Mouse (Mus musculus) embryonic stem cell, embryonic (primary cell): ENCODE results near the gene Nid2.

Source experiments
- CTCF ChIA-PET, 4 experiments: fragments of 300-600 bp in 2 of 4; fragments of 350-600 bp in 2 of 4; sonication (Branson Sonifier 250); formaldehyde crosslinking; loops; one replicate each; lab custom pipeline; 2022; ENCODE audit warnings: inconsistent platforms in 2 of 4; lab: Charles Lee
- POLR2A ChIA-PET, 4 experiments: fragments of 300-600 bp in 2 of 4; fragments of 350-600 bp in 2 of 4; sonication (Branson Sonifier 250); formaldehyde crosslinking; loops; one replicate each; lab custom pipeline; 2022; ENCODE audit warnings: antibody characterized with exemption in 4 of 4, inconsistent platforms in 1 of 4; lab: Charles Lee

Gene Nid2

GRCm38 (mm10) chr14:19737568-19737967, 13.5 kb upstream of the Nid2 start:
- ChIA-PET CTCF (no interaction called here), POLR2A (interaction anchor here in 1 of 4 experiments (1.1 kb wide), 1 partner anchor 12 kb away, joined by 3 read pairs; no protein-coding TSS in a partner anchor)

GRCm38 (mm10) chr14:19738094-19738843, 12.8 kb upstream of the Nid2 start:
- POLR2A ChIA-PET, result interaction anchor here in 2 of 4 experiments (0.5 to 1.1 kb wide), 4 partner anchors 11 to 438 kb away, joined by 3 to 8 read pairs (median 3); partner anchors contain the start of gene Nid2 (in 1 of the 2)
- CTCF ChIA-PET, result interaction anchor here in 1 of 4 experiments (0.7 kb wide), 1 partner anchor 86 kb away, joined by 4 read pairs; no protein-coding TSS in a partner anchor

- CTCF ChIA-PET, result no interaction called here
- POLR2A ChIA-PET, result interaction anchor here in 3 of 4 experiments (1.2 to 4.1 kb wide), 3 partner anchors 11 to 12 kb away, joined by 3 to 24 read pairs (median 21); partner anchors contain the start of gene Nid2 (in 3 of the 3)
Measured at GRCm38 (mm10) chr14:19739416-19740146, 11.5 kb upstream of the Nid2 start.

- POLR2A ChIA-PET, result interaction anchor here in 3 of 4 experiments (1.2 to 4.1 kb wide), 3 partner anchors 10 to 11 kb away, joined by 3 to 24 read pairs (median 21); partner anchors contain the start of gene Nid2 (in 3 of the 3)
- CTCF ChIA-PET, result no interaction called here
Measured at GRCm38 (mm10) chr14:19740147-19740738, 10.8 kb upstream of the Nid2 start.

GRCm38 (mm10) chr14:19744876-19745275, 6.2 kb upstream of the Nid2 start:
- CTCF ChIA-PET, result no interaction called here
- POLR2A ChIA-PET, result interaction anchor here in 2 of 4 experiments (0.7 to 24.3 kb wide), 7 partner anchors 10 to 338 kb away, joined by 3 to 518 read pairs (median 4); no protein-coding TSS in a partner anchor

- CTCF ChIA-PET, result interaction anchor here in 2 of 4 experiments (1.1 to 1.2 kb wide), 2 partner anchors 31 to 37 kb away, joined by 3 to 5 read pairs; no protein-coding TSS in a partner anchor
- POLR2A ChIA-PET, result interaction anchor here in 3 of 4 experiments (0.6 to 24.3 kb wide), 8 partner anchors 10 to 115 kb away, joined by 3 to 518 read pairs (median 3); no protein-coding TSS in a partner anchor
Measured at GRCm38 (mm10) chr14:19746232-19746631, 4.8 kb upstream of the Nid2 start.

GRCm38 (mm10) chr14:19746731-19747130, 4.3 kb upstream of the Nid2 start:
- ChIA-PET POLR2A (interaction anchor here in 3 of 4 experiments (0.5 to 24.3 kb wide), 10 partner anchors 9 to 115 kb away, joined by 3 to 518 read pairs (median 3); no protein-coding TSS in a partner anchor), CTCF (interaction anchor here in 3 of 4 experiments (0.5 to 1.2 kb wide), 3 partner anchors 30 to 71 kb away, joined by 3 to 5 read pairs (median 3); no protein-coding TSS in a partner anchor)

GRCm38 (mm10) chr14:19749743-19750142, 1.3 kb upstream of the Nid2 start:
- ChIA-PET CTCF (interaction anchor here in 3 of 4 experiments (0.6 to 3.9 kb wide), 5 partner anchors 26 to 403 kb away, joined by 4 to 22 read pairs (median 6); no protein-coding TSS in a partner anchor), POLR2A (interaction anchor here in 3 of 4 experiments (0.6 to 24.3 kb wide), 45 partner anchors 9 to 1731 kb away, joined by 3 to 518 read pairs (median 9); partner anchors contain the start of genes Gng2 (in 2 of the 3), Ecd (in 1 of the 3), Fam149b (in 1 of the 3) and Kat6b (in 1 of the 3))

GRCm38 (mm10) chr14:19750411-19751024, 547 bp upstream of the Nid2 start:
- ChIA-PET POLR2A (interaction anchor here (0.6 to 24.3 kb wide), 112 partner anchors 9 to 1730 kb away, joined by 3 to 518 read pairs (median 5); partner anchors contain the start of genes Gng2 (in 2 of the 4), Kcnk5 (in 2 of the 4), Ecd (in 1 of the 4) and Fam149b (in 1 of the 4)), CTCF (interaction anchor here (0.6 to 3.9 kb wide), 10 partner anchors 26 to 317 kb away, joined by 3 to 22 read pairs (median 5); no protein-coding TSS in a partner anchor)

- ChIA-PET CTCF (interaction anchor here in 3 of 4 experiments (0.7 to 3.9 kb wide), 6 partner anchors 10 to 315 kb away, joined by 3 to 22 read pairs (median 4); no protein-coding TSS in a partner anchor), POLR2A (interaction anchor here in 3 of 4 experiments (0.6 to 24.3 kb wide), 41 partner anchors 7 to 586 kb away, joined by 3 to 518 read pairs (median 12); partner anchors contain the start of genes Rtraf (in 2 of the 3), Gng2 (in 1 of the 3) and Kcnk5 (in 1 of the 3))
Measured at GRCm38 (mm10) chr14:19752276-19752675, 1.2 kb downstream of the Nid2 start.

GRCm38 (mm10) chr14:19759277-19760193, 8.5 kb downstream of the Nid2 start:
- CTCF ChIA-PET, result interaction anchor here in 2 of 4 experiments (0.6 to 1.4 kb wide), 3 partner anchors 12 to 57 kb away, joined by 3 read pairs; no protein-coding TSS in a partner anchor
- POLR2A ChIA-PET, result interaction anchor here (0.6 to 24.8 kb wide), 17 partner anchors 2 to 424 kb away, joined by 3 to 518 read pairs (median 4); partner anchors contain the start of gene Nid2 (in 3 of the 4)

GRCm38 (mm10) chr14:19760721-19761120, 9.7 kb downstream of the Nid2 start:
- ChIA-PET CTCF (interaction anchor here in 2 of 4 experiments (0.5 to 1.2 kb wide), 2 partner anchors 17 to 1212 kb away, joined by 3 to 4 read pairs; no protein-coding TSS in a partner anchor), POLR2A (interaction anchor here in 3 of 4 experiments (0.6 to 24.8 kb wide), 12 partner anchors 4 to 423 kb away, joined by 3 to 518 read pairs (median 16); partner anchors contain the start of gene Nid2 (in 3 of the 3))

- ChIA-PET CTCF (interaction anchor here in 2 of 4 experiments (0.6 to 1.4 kb wide), 2 partner anchors 10 to 92 kb away, joined by 3 read pairs; no protein-coding TSS in a partner anchor), POLR2A (interaction anchor here in 3 of 4 experiments (0.9 to 24.8 kb wide), 10 partner anchors 5 to 53 kb away, joined by 3 to 518 read pairs (median 12); partner anchors contain the start of gene Nid2 (in 3 of the 3))
Measured at GRCm38 (mm10) chr14:19762014-19762413, 10.9 kb downstream of the Nid2 start.

- ChIA-PET CTCF (interaction anchor here in 1 of 4 experiments (0.9 kb wide), 1 partner anchor 13 kb away, joined by 3 read pairs; no protein-coding TSS in a partner anchor), POLR2A (interaction anchor here in 3 of 4 experiments (1.9 to 24.8 kb wide), 5 partner anchors 6 to 52 kb away, joined by 5 to 518 read pairs (median 324); partner anchors contain the start of gene Nid2 (in 3 of the 3))
Measured at GRCm38 (mm10) chr14:19763527-19763926, 12.5 kb downstream of the Nid2 start.

- ChIA-PET POLR2A (interaction anchor here in 3 of 4 experiments (0.5 to 24.8 kb wide), 7 partner anchors 5 to 354 kb away, joined by 3 to 518 read pairs (median 16); partner anchors contain the start of gene Nid2 (in 3 of the 3)), CTCF (interaction anchor here in 1 of 4 experiments (0.9 kb wide), 1 partner anchor 12 kb away, joined by 3 read pairs; no protein-coding TSS in a partner anchor)
Measured at GRCm38 (mm10) chr14:19764331-19764730, 13.3 kb downstream of the Nid2 start.
